In genomic region chr16:64058712-64059111, GRCm38 (mm10) we compare ENCODE assay signal across 30 mouse cellular contexts.
A peak's percentile ranks its signal among the peaks of the same experiment; 100 is the strongest.
DNase-seq lines count a peak whose midpoint lies in the region; ATAC-seq lines count a peak whose summit lies in the region.
"Had no signal": no experiment of that assay in that cellular context is flagged by ENCODE, and none has a peak within 500 bp of the region (broad histone marks: within the 10 kb centered on the region; RNA-seq: fewer than 3 reads in every experiment).

No protein-coding gene starts in this region.

- peak; percentile 33 for DNase-seq in midbrain, embryonic 10.5 days (ENCODE audit: low spot score)
- DNase-seq in midbrain, embryonic 14.5 days, result no peak
- DNase-seq in retina, embryonic 14.5 days (ENCODE audit: low spot score), result peak; percentile 34
- no peak for DNase-seq in frontal cortex, postnatal 25 days (ENCODE audit: low spot score in 2 of 2)
- DNase-seq in left cerebral cortex, postnatal 14 days (ENCODE audit: low spot score in 2 of 2), result no peak
- DNase-seq in frontal cortex, adult 2 months (ENCODE audit: extremely low spot score in 1 of 2, low spot score in 1 of 2), result no peak
- DNase-seq: adrenal gland, postnatal 10 days; adrenal gland, postnatal 36 days; B cell, adult 2 months; cerebellum, adult 18-20 months; cerebellum, adult 9-11 months; cerebellum, postnatal 36 days; embryo, embryonic 11 days; gastrocnemius, postnatal 25 days; heart, adult 18-20 months; heart, postnatal 14 days; heart, postnatal 4 days had no signal

- intact Hi-C loops in left cerebral cortex, postnatal 14 days (cut with DNase I), result no loop called here

- no peaks in the 10 kb centered on the region for H3K9me3 ChIP-seq in midbrain, embryonic 10.5 days (replicated peaks)
- H3K9me3 ChIP-seq in midbrain, embryonic 15.5 days, result no peaks in the 10 kb centered on the region
- H3K9me3 ChIP-seq in midbrain, embryonic 14.5 days (ENCODE audit: control insufficient read depth, low read length), result no peaks in the 10 kb centered on the region
- H3K9me3 ChIP-seq: embryonic facial prominence, embryonic 10.5 days; embryonic facial prominence, embryonic 13.5 days; forebrain, embryonic 12.5 days; heart, embryonic 10.5 days; heart, embryonic 13.5 days had no signal

- H3K4me2 ChIP-seq in midbrain, embryonic 15.5 days, result no peak overlapping the region
- 0 out of 2 replicates have a peak overlapping the region, but pooled peaks have one; percentile 1 for H3K4me2 ChIP-seq in midbrain, embryonic 14.5 days (ENCODE audit: low read length)
- H3K4me2 ChIP-seq: embryonic facial prominence, embryonic 13.5 days; forebrain, embryonic 12.5 days; heart, embryonic 13.5 days; hindbrain, embryonic 14.5 days had no signal

- peaks cover 15% of the 10 kb centered on the region for H3K4me1 ChIP-seq in midbrain, embryonic 10.5 days
- H3K4me1 ChIP-seq in midbrain, embryonic 15.5 days, result no peaks in the 10 kb centered on the region
- H3K4me1 ChIP-seq in midbrain, embryonic 14.5 days (ENCODE audit: control insufficient read depth, insufficient read depth, low read length), result no peaks in the 10 kb centered on the region
- H3K4me1 ChIP-seq: embryonic facial prominence, embryonic 10.5 days; embryonic facial prominence, embryonic 13.5 days; heart, embryonic 10.5 days; heart, embryonic 13.5 days had no signal

- H3K27ac ChIP-seq in midbrain, embryonic 10.5 days (replicated peaks), result peak overlapping the region; percentile 28; the same call in 1 of the 2 replicates
- H3K27ac ChIP-seq in midbrain, embryonic 15.5 days, result no peak overlapping the region
- no peak overlapping the region for H3K27ac ChIP-seq in midbrain, embryonic 14.5 days (replicated peaks; ENCODE audit: low read depth, low read length)
- H3K27ac ChIP-seq: embryonic facial prominence, embryonic 10.5 days; embryonic facial prominence, embryonic 13.5 days; forebrain, embryonic 12.5 days; heart, embryonic 10.5 days; heart, embryonic 13.5 days; hindbrain, embryonic 14.5 days; hindbrain, postnatal 0 days had no signal

- H3K36me3 ChIP-seq in midbrain, embryonic 10.5 days, result no peaks in the 10 kb centered on the region
- no peaks in the 10 kb centered on the region for H3K36me3 ChIP-seq in midbrain, embryonic 15.5 days (replicated peaks)
- no peaks in the 10 kb centered on the region for H3K36me3 ChIP-seq in midbrain, embryonic 14.5 days (ENCODE audit: control insufficient read depth, insufficient read depth, low read length)
- H3K36me3 ChIP-seq: embryonic facial prominence, embryonic 10.5 days; embryonic facial prominence, embryonic 13.5 days; forebrain, embryonic 12.5 days; G1E; heart, embryonic 10.5 days; heart, embryonic 13.5 days had no signal

- peaks cover 14% of the 10 kb centered on the region for H3K27me3 ChIP-seq in midbrain, embryonic 10.5 days (ENCODE audit: low read depth, poor library complexity, severe bottlenecking)
- 0 out of 2 replicates have a peak, but pooled peaks cover 5% of the 10 kb centered on the region for H3K27me3 ChIP-seq in midbrain, embryonic 15.5 days (replicated peaks)
- no peaks in the 10 kb centered on the region; the same call in 1 of the 2 replicates for H3K27me3 ChIP-seq in midbrain, embryonic 14.5 days (ENCODE audit: control insufficient read depth, insufficient read depth, low read length)
- H3K27me3 ChIP-seq: CH12.LX; embryonic facial prominence, embryonic 13.5 days; forebrain, embryonic 12.5 days; heart, embryonic 13.5 days had no signal

- H3K4me3 ChIP-seq in midbrain, embryonic 10.5 days, result no peak overlapping the region; the same call in 1 of the 2 replicates
- H3K4me3 ChIP-seq in midbrain, embryonic 15.5 days, result no peak overlapping the region
- no peak overlapping the region for H3K4me3 ChIP-seq in midbrain, embryonic 14.5 days (replicated peaks; ENCODE audit: low read depth, low read length)
- H3K4me3 ChIP-seq: embryonic facial prominence, embryonic 10.5 days; embryonic facial prominence, embryonic 13.5 days; erythroblast, embryonic 14.5 days; forebrain, embryonic 12.5 days; heart, embryonic 10.5 days; heart, embryonic 13.5 days had no signal

- ATAC-seq in midbrain, embryonic 15.5 days (replicated peaks), result no peak
- ATAC-seq in midbrain, embryonic 14.5 days (ENCODE audit: low FRiP score, low TSS enrichment), result no peak
- ATAC-seq: forebrain, embryonic 16.5 days; hindbrain, postnatal 0 days; Patski had no signal

- no peak overlapping the region for H3K9ac ChIP-seq in midbrain, embryonic 15.5 days
- no peak overlapping the region for H3K9ac ChIP-seq in midbrain, embryonic 14.5 days (replicated peaks; ENCODE audit: low read length)
- H3K9ac ChIP-seq: embryonic facial prominence, embryonic 13.5 days; forebrain, embryonic 12.5 days; heart, embryonic 13.5 days; hindbrain, embryonic 14.5 days had no signal

- WGBS in midbrain, embryonic 10.5 days, result 35% methylated on average over 8 of the region's 8 CpGs
- WGBS in midbrain, embryonic 15.5 days, result 22% methylated on average over 8 of the region's 8 CpGs
- 16% methylated on average over 8 of the region's 8 CpGs for WGBS in midbrain, embryonic 14.5 days

Comparison
In these comparisons a context has a peak if more than half of its experiments do, and no peak if none do; other contexts are left out.
1. DNase-seq: peak in midbrain, embryonic 10.5 days (single experiment) and retina, embryonic 14.5 days (single experiment); none in midbrain, embryonic 14.5 days (single experiment), frontal cortex, postnatal 25 days (0 of 2), left cerebral cortex, postnatal 14 days (0 of 2) and frontal cortex, adult 2 months (0 of 2).